Mouse (Mus musculus) left cerebral cortex, postnatal 36 days (tissue): ENCODE results near the gene Ninj2. TPM values are rescaled to one million over a fixed set of nuclear protein-coding genes. Genes with fewer than 3 reads are reported as not detected.
"Not testable (repeated sequence)": the region's sequence is repeated elsewhere in the genome, so short reads cannot be mapped to it uniquely, and the experiment has no call there.

Experiments used
- DNase-seq, 2 experiments: peaks; one replicate each; pipeline ENCODE4 v3.0.0; 2021 to 2022; ENCODE audit warnings: low spot score in 2 of 2, mixed read lengths in 1 of 2
- intact Hi-C: fragments of 180-260 bp; cut with DNase I; formaldehyde crosslinking; loops from one replicate; pipeline ENCODE4 v1.15.1; 2025
- total RNA-seq, 2 experiments: library from RNA; stranded (reverse); gene quantifications; 2 replicates each; pipeline ENCODE4 v1.2.3; 2021

Gene Ninj2
- 1 to 10 TPM in 1 of 2 experiments, under 1 TPM in 1; 0.66 to 1.8 TPM for total RNA-seq

- DNase-seq, result no peak
- intact Hi-C loops, result no loop called here
These were observed at the start of gene Ninj2 for GRCm38 (mm10) chr6:120093100-120093499. Ninj2 (plus strand) TSS chr6:120093350.

- no peak for DNase-seq
- intact Hi-C loops, result loop anchor here (5.0 kb wide), 1 partner anchor 127 kb away; no protein-coding TSS in a partner anchor
These were observed 47.7 kb upstream of the Ninj2 start for GRCm38 (mm10) chr6:120045406-120045805.

GRCm38 (mm10) chr6:120047705-120048292 is 45.4 kb upstream of the Ninj2 start:
- DNase-seq, result no peak
- intact Hi-C loops, result loop anchor here (5.0 kb wide), 1 partner anchor 125 kb away; no protein-coding TSS in a partner anchor

GRCm38 (mm10) chr6:120054412-120054811 is 38.7 kb upstream of the Ninj2 start:
- no peak for DNase-seq
- intact Hi-C loops, result no loop called here

- DNase-seq, result no peak
- intact Hi-C loops, result no loop called here
These were observed 37.2 kb upstream of the Ninj2 start for GRCm38 (mm10) chr6:120055666-120056540.

- intact Hi-C loops, result no loop called here
- DNase-seq, result no peak
These were observed 30.2 kb upstream of the Ninj2 start for GRCm38 (mm10) chr6:120062934-120063333.

DNA sequence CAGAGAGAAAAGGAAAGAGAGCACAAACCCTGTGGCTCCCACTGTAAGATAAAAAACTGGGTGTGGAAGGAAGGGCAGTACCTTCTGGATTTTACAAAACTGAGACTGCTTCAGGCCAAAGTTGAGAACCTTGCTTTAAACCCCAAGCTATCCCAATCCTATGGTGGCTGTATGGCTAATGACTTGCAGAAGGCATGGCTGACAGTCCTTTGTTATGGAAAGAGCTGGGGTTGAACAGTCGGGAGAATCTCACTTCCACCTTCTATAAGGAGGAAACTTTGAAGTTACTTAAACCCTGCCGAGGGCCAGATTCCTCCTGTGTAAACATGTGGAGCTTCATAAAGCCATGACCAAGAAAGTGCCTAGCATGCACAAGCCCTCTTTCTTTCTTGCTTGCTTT is 28.5 kb upstream of the Ninj2 start:
- DNase-seq, result no peak
- intact Hi-C loops, result no loop called here

- intact Hi-C loops, result no loop called here
- DNase-seq, result no peak
These were observed 27.5 kb upstream of the Ninj2 start for GRCm38 (mm10) chr6:120065552-120066177.

GRCm38 (mm10) chr6:120069546-120069945 is 23.6 kb upstream of the Ninj2 start:
- no peak for DNase-seq
- intact Hi-C loops, result no loop called here

DNA sequence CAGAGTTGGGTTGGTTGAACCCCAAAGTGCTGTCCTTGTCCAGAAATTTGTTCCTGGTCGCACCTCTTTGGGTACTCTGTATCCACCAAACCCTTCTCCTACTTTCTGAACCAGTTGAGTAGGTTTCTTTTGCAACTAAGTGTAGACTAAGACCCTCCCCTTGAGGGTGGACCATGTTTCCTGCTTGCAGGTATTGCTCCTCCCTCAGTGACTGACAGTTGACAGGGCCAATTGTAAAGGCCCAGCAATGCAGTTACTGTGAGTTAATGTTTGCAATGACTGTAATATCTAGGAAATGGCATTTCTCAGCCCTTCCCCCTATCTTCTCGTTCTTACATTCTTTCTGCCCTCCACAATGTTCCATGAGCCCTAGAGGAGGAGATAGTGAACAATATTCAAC is 20.5 kb upstream of the Ninj2 start:
- intact Hi-C loops, result no loop called here
- no peak for DNase-seq

DNA sequence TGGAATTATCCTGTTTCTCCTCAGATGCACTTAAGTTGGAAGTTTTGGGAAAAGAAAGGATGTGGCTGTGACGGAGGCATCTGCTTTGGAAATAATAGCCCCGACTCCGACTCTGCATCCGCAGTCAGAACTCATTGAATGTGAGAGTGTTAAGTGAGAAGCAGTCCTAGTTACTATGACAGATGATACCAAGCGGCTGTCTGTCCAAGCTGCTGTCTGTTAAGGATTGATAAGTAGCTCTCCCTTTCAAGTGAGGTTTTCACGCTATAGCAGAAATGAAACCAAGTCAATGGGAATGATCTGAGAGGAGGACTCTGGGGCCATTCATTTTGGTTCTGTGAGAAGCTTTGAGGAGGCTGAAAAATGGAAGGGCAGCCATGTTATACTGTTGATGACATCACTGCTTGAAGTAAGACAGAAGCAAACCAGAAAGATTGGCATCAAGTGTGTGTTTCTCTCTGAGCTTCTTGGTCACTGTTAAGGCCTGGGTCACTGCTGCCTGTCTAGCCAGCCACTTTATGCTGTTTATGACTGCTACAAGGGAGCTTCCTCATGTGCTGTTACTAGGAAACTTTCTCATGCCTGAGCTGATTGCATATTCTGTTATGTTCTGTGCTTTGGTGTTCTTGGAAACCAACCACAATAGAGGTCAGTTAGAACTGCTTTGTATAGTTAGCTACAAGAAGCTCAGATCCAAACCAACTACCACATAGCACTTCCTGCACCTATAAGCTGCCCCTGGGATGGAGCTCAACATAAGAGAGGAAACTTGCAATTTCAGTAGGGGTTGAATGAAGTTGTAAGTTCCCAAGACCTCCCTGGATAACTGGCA is 16.3 kb upstream of the Ninj2 start:
- intact Hi-C loops, result no loop called here
- no peak for DNase-seq

DNA sequence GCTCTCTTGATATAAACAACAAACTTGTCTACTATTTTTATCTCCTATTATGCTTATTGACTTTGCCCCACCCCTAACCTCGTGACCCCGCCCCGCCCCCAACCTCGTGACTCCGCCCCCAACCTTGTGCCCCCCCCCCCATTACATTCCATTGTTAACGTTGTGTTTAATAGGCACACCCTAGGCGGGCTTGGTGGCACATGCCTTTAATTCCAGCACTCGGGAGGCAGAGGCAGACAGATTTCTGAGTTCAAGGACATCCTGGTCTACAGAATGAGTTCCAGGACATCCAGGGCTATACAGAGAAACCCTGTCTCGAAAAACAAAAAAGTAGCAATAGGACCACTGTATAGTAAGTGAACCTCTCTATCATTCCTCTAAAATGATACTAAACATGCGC is 13.6 kb upstream of the Ninj2 start:
- DNase-seq, result no peak
- intact Hi-C loops, result no loop called here

DNA sequence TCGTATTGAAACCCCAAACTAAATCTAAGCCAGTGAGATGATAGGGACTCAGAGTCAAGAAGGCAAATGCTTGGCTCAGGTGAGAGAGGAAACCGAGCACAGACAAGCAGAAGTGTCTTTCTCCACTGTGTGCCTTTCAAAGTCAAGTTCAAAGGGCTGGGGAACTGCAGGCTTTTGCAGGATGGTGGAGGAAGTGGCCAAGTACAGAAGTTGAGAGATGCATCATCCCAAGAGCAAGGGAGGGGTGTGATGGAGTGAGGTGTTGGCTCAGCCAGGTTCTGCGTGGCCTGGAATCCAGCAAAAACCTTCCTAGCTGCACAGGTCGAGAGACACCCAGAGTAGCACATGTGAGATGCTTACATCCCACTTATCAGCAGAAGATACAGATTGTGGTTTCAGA is 11.6 kb upstream of the Ninj2 start:
- no peak for DNase-seq
- intact Hi-C loops, result no loop called here

GRCm38 (mm10) chr6:120082251-120082950 is 10.7 kb upstream of the Ninj2 start:
- intact Hi-C loops, result no loop called here
- no peak for DNase-seq

DNA sequence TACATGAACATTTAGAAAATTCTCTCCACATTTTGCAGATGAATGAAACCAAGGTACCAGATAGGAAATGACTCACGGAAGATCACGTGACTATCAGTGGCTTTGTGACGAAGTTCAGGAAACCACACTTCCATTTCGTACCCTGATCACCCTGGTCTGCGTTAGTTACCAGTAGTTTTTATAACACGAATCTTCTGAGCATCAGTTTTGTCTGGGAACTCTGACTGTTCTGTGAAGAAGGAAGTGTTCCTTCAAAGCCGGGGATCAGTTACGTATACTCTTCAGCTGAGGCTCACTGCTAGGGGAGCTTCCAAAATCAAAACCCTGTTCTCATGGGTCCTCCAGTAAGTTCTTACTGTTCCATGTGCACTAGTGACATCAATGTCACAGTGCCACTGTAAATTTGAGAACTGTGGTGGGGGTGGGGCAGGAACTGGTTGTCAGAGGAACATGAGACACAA is 10.2 kb upstream of the Ninj2 start:
- intact Hi-C loops, result no loop called here
- no peak for DNase-seq

GRCm38 (mm10) chr6:120083442-120083841 is 9.7 kb upstream of the Ninj2 start:
- no peak for DNase-seq
- intact Hi-C loops, result no loop called here

DNA sequence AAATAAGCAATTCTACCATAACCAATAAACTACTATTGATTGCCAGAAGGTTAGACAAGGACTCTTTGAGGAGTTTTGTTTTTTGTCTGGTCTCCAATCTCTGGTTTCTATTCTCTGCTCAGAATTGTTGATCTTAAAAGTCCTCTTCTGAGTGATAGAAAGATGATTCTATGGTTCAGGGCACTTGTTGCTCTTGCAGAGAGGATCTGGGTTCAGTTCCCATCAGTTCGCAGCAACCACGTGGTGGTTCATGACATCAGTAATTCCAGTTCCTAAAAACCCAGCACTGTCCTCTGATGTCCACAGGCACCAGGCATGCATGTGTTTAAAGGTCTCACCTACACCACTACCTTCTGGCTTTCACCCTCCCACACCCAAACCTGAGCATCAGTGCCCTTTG is 8.2 kb upstream of the Ninj2 start:
- intact Hi-C loops, result no loop called here
- no peak for DNase-seq

DNA sequence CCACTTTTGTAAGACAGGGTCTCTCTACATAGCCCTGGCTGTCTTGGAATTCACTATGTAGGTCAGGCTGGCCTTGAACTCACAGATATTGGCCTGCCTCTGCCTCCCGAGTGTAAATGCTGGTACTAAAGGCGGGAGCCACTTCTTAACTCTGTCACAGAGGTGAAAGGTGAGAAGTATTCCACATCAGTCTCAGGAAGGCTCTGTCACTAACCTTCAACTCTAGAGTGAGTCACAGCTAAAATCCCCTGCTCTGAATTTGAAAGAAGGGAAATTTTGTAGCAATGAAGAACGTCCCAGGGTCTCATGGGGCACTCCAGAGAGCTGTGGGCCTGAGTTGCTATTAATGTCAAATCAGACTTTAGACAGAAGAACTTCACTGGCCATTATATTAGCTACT is 7.3 kb upstream of the Ninj2 start:
- intact Hi-C loops, result no loop called here

GRCm38 (mm10) chr6:120087041-120087440 is 6.1 kb upstream of the Ninj2 start:
- intact Hi-C loops, DNase-seq: not testable (repeated sequence)

More for the DNA sequence above, 7.3 kb upstream of the Ninj2 start:
- no peak for DNase-seq
